Mouse (Mus musculus) small intestine, adult 2 months (tissue): ENCODE data around the gene Psme2. TPM values are rescaled to one million over a fixed set of nuclear protein-coding genes. Genes with fewer than 3 reads are reported as not detected.

ENCODE experiments used
- H3K27ac ChIP-seq: fragments of 200-500 bp; 2 replicates; pipeline ENCODE4 v1.5.1; 2012; ENCODE audit warnings: low read depth, low read length, control low read depth, inconsistent platforms; ENCODE audit not compliant: insufficient read depth
- H3K27me3 ChIP-seq: fragments of 200-500 bp; 2 replicates; pipeline ENCODE4 v1.6.1; 2012; ENCODE audit warnings: mild to moderate bottlenecking, moderate library complexity, low read length, inconsistent platforms; ENCODE audit not compliant: control insufficient read depth, insufficient read depth
- H3K36me3 ChIP-seq: fragments of 200-500 bp; 2 replicates; pipeline ENCODE4 v1.6.1; 2012; ENCODE audit warnings: mild to moderate bottlenecking, low read length, control low read depth, inconsistent platforms; ENCODE audit not compliant: control insufficient read depth, insufficient read depth
- H3K4me1 ChIP-seq: fragments of 200-500 bp; 2 replicates; pipeline ENCODE4 v1.6.1; 2012; ENCODE audit warnings: low read length, inconsistent platforms, mixed read lengths; ENCODE audit not compliant: control insufficient read depth, insufficient read depth, insufficient read length
- H3K4me3 ChIP-seq: fragments of 200-500 bp; 2 replicates; pipeline ENCODE4 v1.5.1; 2012; ENCODE audit warnings: low read depth, mild to moderate bottlenecking, control low read depth, inconsistent platforms, low read length, moderate library complexity
- CTCF ChIP-seq: fragments of 200-500 bp; IDR thresholded peaks from 2 replicates; pipeline ENCODE4 v1.5.1; 2012; ENCODE audit warnings: low read depth, mild to moderate bottlenecking, control low read depth, inconsistent platforms, low read length, moderate library complexity, mixed read lengths; ENCODE audit not compliant: insufficient replicate concordance, insufficient read length; ENCODE audit errors: extremely low read depth
- POLR2A ChIP-seq: fragments of 200-500 bp; IDR thresholded peaks from 2 replicates; pipeline ENCODE4 v1.6.1; 2012; ENCODE audit warnings: low read depth, mild to moderate bottlenecking, control low read depth, inconsistent platforms, low read length, moderate library complexity
- WGBS: fragments of 180-500 bp; shearing (Covaris S2); methylation state at CpG from one replicate; pipeline ENCODE4 v1.1.7; 2018; 5-methylcytosine and 5-hydroxymethylcytosine counted together
- polyA plus RNA-seq: library from polyadenylated mRNA; depleted of rRNA; stranded (reverse); fragments of >200 nt; gene quantifications from 2 replicates; pipeline ENCODE4 v1.2.3, GENCODE M21; 2012

The Psme2 gene
- polyA plus RNA-seq, 1 experiment: 142 TPM

DNA sequence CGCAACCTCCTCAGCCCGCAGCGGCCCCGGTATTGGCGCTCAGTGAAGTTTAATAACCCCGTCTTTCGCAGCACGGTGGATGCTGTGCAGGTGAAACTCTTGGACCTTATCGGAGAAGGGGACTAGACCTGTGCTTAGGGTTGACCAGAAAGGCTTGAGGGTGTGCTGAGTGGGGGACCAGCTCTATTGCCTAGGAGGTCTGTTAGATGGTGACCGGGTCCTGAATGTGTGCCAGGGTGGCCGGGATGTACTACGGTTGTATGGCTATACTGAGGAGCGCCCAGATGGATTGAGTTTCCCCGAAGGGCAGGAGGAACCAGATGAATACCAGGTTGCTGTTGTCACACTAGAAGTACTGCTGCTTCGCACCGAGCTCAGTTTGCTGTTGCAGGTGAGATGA, 1.3 kb upstream of the Psme2 start:
- no peaks in the 10 kb centered on the region for H3K27me3 ChIP-seq
- 1% methylated on average over 16 of the region's 16 CpGs for WGBS
- H3K4me1 ChIP-seq: peaks cover 7% of the 10 kb centered on the region
- peaks cover 44% of the 10 kb centered on the region for H3K36me3 ChIP-seq
- H3K4me3 ChIP-seq: peak overlapping the region; percentile 86
- TF ChIP-seq POLR2A (no peak), CTCF (no peak)
- H3K27ac ChIP-seq: peak overlapping the region; percentile 87

DNA sequence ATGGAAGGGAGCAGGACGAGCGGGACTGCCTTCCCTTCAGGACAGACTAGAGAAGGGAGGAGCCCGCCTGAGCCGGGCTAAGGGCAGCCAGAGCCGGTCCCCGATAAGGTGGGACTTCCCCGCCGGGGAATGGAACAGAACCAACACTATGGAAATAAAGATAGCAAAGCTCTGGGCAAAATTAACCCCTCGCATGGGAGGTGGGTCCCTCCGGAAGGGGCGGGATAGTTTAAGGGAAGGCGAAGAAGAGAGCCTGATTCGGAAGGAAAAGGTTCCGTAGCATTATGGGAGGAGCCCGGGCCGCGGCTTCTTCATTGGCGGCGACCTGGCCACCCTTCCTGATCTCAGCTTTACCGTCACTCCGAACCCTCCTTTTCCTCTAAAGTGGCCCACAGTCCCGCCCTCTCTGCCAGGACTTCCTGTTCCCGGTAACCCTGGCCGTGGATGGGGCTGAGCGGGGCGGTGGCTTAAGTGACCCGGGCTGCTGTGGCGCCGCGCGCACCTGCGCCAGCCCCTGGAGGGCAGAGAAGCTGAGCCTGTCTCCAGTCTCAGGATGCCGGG, 498 bp upstream of the Psme2 start, which contains the start of gene Rnf31:
Rnf31 (plus strand) TSS at position 378 of the 561 bp plus-strand sequence.
- WGBS: under 1% methylated on average over 33 of the region's 33 CpGs
- peak within 1 kb of the TSS; percentile 86 for H3K4me3 ChIP-seq
- peaks cover 40% of the 10 kb centered on the region for H3K36me3 ChIP-seq
- H3K4me1 ChIP-seq: peaks cover 7% of the 10 kb centered on the region
- no peaks in the 10 kb centered on the region for H3K27me3 ChIP-seq
- peak within 1 kb of the TSS; percentile 99 for H3K27ac ChIP-seq
- TF ChIP-seq CTCF (no peak), POLR2A (peak; percentile 85)

DNA sequence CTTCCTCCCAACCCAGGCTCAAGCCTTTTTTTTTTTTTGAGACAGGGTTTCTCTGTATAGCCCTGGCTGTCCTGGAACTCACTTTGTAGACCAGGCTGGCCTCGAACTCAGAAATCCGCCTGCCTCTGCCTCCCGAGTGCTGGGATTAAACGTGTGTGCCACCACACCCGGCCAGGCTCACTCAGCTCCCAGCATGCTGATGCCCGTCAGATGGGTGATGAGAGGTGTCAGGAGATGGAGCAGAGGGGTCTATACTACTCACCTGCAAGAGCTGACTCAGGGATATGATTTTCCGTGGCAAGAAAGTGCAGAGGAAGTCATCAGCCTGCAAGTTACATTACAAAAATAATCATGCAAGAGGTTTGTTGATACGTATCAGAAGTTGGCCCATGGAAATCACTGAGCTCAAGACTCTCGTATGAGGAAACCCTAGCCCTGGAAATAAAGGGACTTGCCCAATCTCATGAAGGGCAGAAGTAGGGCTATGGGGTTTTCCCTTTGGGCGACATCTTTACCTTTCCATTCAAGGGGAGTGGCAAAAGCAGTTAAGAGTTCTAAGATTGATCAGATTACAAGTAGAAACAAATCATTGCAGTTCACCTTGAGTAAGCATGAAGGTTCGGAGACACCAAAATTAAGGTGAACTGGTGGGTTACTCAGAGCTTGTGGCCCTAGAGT, 1.0 kb downstream of the Psme2 start:
- Histone ChIP-seq H3K27ac (peak overlapping the region; percentile 90), H3K4me1 (peaks cover 7% of the 10 kb centered on the region), H3K4me3 (peak overlapping the region; percentile 86), H3K27me3 (no peaks in the 10 kb centered on the region), H3K36me3 (peaks cover 25% of the 10 kb centered on the region)
- TF ChIP-seq CTCF (no peak), POLR2A (no peak)
- 39% methylated on average over 11 of the region's 11 CpGs for WGBS

DNA sequence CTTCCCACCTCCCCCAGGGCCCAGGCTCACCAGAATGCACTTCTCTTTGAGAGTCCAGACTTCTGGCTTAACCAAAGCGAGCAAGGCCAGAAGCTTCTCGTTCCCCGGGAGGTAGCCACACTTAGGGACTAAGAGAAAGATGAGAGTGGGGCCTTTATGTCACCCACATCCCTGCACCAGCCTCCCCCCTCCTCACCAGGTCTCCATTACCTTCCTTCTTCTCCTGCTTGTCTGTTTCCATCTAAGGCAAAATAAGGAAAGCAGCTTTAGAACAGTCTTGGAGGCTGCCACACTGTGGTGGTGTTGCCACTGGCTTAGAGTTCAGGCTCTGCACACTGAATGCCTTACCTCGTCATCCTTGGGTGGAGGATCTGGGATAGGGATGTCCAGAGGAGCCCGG, 1.6 kb downstream of the Psme2 start:
- 90% methylated on average over 5 of the region's 5 CpGs for WGBS
- no peak overlapping the region for H3K27ac ChIP-seq
- H3K36me3 ChIP-seq: peaks cover 21% of the 10 kb centered on the region
- no peak for TF ChIP-seq CTCF
- no peak for TF ChIP-seq POLR2A
- H3K4me1 ChIP-seq: peaks cover 6% of the 10 kb centered on the region
- H3K4me3 ChIP-seq: peak overlapping the region; percentile 48
- H3K27me3 ChIP-seq: no peaks in the 10 kb centered on the region

DNA sequence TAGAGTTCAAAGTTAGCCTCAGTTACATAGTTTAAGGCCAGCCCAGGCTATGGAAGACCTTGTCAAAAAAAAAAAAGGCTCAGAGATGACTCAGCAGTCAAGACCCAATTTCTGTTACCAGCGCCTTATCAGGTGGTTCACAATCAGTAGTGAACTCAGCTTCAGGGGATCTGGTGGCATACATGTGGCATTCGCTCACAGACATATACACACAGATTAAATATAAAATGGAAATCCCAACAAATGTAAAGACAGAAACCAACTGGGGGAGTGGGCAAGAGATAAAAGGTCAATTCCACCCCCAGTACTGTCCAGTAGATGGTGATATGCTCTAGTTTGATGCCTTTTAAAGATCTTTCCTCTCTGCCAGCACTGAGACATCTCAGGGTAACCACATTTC, 4.8 kb downstream of the Psme2 start:
- no peak for TF ChIP-seq POLR2A
- TF ChIP-seq CTCF: no peak
- peaks cover 3% of the 10 kb centered on the region; the same call in 1 of the 2 replicates for H3K4me1 ChIP-seq
- WGBS: 47% methylated on average over 2 of the region's 2 CpGs
- no peaks in the 10 kb centered on the region for H3K27me3 ChIP-seq
- peaks cover 29% of the 10 kb centered on the region for H3K36me3 ChIP-seq
- H3K4me3 ChIP-seq: no peak overlapping the region
- peak overlapping the region; percentile 93 for H3K27ac ChIP-seq

DNA sequence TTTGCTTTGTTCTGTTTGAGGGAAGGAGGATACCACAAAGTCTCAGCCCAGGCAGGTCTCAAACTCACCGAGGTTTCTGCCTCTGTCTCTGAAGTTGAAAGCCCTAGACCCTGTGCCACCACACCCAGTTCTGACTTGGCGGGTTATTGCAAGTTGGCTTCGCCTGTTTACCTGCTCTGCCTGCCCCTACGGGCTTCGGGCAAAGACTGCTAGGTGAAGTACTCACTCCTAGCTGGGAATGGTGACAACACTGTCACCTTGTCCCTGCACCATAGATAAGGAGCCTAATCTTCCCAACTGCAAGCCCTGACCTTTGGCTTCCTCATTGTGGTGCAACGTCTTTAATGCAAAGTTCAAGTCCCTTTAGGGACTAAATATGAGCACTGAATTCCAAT, 5.3 kb downstream of the Psme2 start:
- peak overlapping the region; percentile 93 for H3K27ac ChIP-seq
- no peaks in the 10 kb centered on the region for H3K27me3 ChIP-seq
- WGBS: 19% methylated on average over 6 of the region's 6 CpGs
- H3K36me3 ChIP-seq: peaks cover 35% of the 10 kb centered on the region
- peak overlapping the region; percentile 26; the same call in 1 of the 2 replicates for H3K4me3 ChIP-seq
- TF ChIP-seq CTCF (no peak), POLR2A (peak; percentile 29; the same call in 1 of the 2 replicates)
- peaks cover 3% of the 10 kb centered on the region; the same call in 1 of the 2 replicates for H3K4me1 ChIP-seq
